Mouse (Mus musculus) urinary bladder, postnatal 4 days (tissue): ENCODE measurements around the gene Zfp300.

Experiments
- DNase-seq, 2 experiments: peaks; one replicate each; pipeline ENCODE4 v3.0.0; 2021 to 2022; ENCODE audit warnings: low spot score in 2 of 2

The Zfp300 gene

GRCm38 (mm10) chrX:21088983-21089866 is at the start of gene Zfp300:
Gene Zfp300 (minus strand): TSS chrX:21089527.
- DNase-seq = peak; percentile 64 to 71

- no peak for DNase-seq
These were observed 26.2 kb upstream of the Zfp300 start, which contains the start of gene Ssxa1 for GRCm38 (mm10) chrX:21115520-21115919. Gene Ssxa1 (plus strand): TSS chrX:21115820.

- no peak for DNase-seq
These were observed 526 bp upstream of the Zfp300 start for GRCm38 (mm10) chrX:21089867-21090239.

GRCm38 (mm10) chrX:21088645-21088982 is 713 bp downstream of the Zfp300 start:
- no peak for DNase-seq

GRCm38 (mm10) chrX:21068106-21068505 is 21.2 kb downstream of the Zfp300 start, which contains the start of gene Spaca5:
Gene Spaca5 (plus strand): TSS chrX:21068406.
- no peak for DNase-seq

- no peak for DNase-seq
These were observed 26.8 kb downstream of the Zfp300 start for GRCm38 (mm10) chrX:21062544-21062890.

- DNase-seq = peak; percentile 71 to 80
These were observed 27.3 kb downstream of the Zfp300 start, which contains the start of gene Zfp182 for GRCm38 (mm10) chrX:21061866-21062543. Gene Zfp182 (minus strand): TSS chrX:21062316.

- no peak for DNase-seq
These were observed 27.9 kb downstream of the Zfp300 start for GRCm38 (mm10) chrX:21061460-21061859.
